Mouse (Mus musculus): ENCODE measurements around the gene Ccdc153.

DNA sequence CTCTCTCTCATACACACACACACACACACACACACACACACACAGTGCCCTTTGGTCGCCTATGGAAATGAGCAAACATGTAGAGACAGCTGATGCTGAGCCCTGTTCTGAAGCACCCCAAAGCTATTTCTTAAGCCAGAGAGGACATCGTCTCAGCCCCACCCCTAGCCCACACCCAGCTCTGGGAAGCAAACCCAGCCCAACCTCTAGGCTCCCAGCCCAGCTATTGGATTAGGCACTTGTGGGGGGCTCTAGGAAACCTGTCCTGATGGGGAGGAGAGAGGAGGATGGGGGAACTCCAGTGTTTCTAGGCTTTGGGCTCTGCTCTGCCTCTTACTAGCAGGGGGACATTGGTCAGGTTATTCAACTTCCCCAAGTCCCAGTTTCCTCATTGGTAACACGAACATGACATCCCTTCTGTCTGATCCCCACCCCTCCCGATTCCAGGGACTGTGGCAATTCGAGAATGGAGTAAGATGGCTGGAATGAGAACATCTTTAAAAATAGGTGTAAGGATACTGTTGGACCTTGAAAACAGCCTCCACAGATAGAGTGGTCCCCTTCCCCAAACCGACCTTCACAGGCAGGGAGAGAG, 45.9 kb downstream of the Ccdc153 start:
- TF ChIP-seq EP300 (IDR thresholded peaks at IDR 0.05; ENCODE audit: low read depth) (no peak), CTCF (IDR thresholded peaks at IDR 0.05; ENCODE audit: low read depth) (no peak)
